Mouse (Mus musculus): ENCODE data around the gene Map4k2. TPM values are rescaled to one million over a fixed set of nuclear protein-coding genes. Genes with fewer than 3 reads are reported as not detected.

Map4k2 gene
- polyA plus RNA-seq, 1 experiment from 2014 or later: 12.5 TPM

GRCm38 (mm10) chr19:6321358-6321757 lies 19.6 kb upstream of the Map4k2 start:
- 49% methylated on average over 8 of the region's 8 CpGs for WGBS
- Histone ChIP-seq H3K9me3 (no peaks in the 10 kb centered on the region), H3K4me2 (no peak overlapping the region), H3K4me1 (peaks cover 24% of the 10 kb centered on the region), H3K9ac (peak overlapping the region; percentile 29; the same call in 1 of the 2 replicates), H3K27me3 (replicated peaks) (no peaks in the 10 kb centered on the region), H3K27ac (replicated peaks) (peak overlapping the region; percentile 38), H3K36me3 (peaks cover 69% of the 10 kb centered on the region), H3K4me3 (no peak overlapping the region)
- ATAC-seq (ENCODE audit: extremely low read depth, insufficient number of reproducible peaks, low FRiP score, low TSS enrichment): no peak

- H3K36me3 ChIP-seq: peaks cover 63% of the 10 kb centered on the region
- no peak overlapping the region for H3K4me2 ChIP-seq
- H3K9ac ChIP-seq: no peak overlapping the region
- no peak overlapping the region for H3K4me3 ChIP-seq
- no peaks in the 10 kb centered on the region for H3K9me3 ChIP-seq
- WGBS: 69% methylated on average over 33 of the region's 33 CpGs
- no peaks in the 10 kb centered on the region for H3K27me3 ChIP-seq (replicated peaks)
- H3K27ac ChIP-seq (replicated peaks): peak overlapping the region; percentile 38; the same call in 1 of the 2 replicates
- no peak for ATAC-seq (ENCODE audit: extremely low read depth, insufficient number of reproducible peaks, low FRiP score, low TSS enrichment)
- H3K4me1 ChIP-seq: peaks cover 17% of the 10 kb centered on the region
Observed at GRCm38 (mm10) chr19:6321786-6322621, 18.9 kb upstream of the Map4k2 start.

- H3K4me1 ChIP-seq: peaks cover 16% of the 10 kb centered on the region
- 74% methylated on average over 9 of the region's 9 CpGs for WGBS
Observed at GRCm38 (mm10) chr19:6324751-6325150, 16.2 kb upstream of the Map4k2 start.

GRCm38 (mm10) chr19:6331178-6331577 lies 9.8 kb upstream of the Map4k2 start:
- H3K9ac ChIP-seq: peak overlapping the region; percentile 78
- peak overlapping the region; percentile 60 for H3K4me2 ChIP-seq
- no peak for ATAC-seq (ENCODE audit: extremely low read depth, insufficient number of reproducible peaks, low FRiP score, low TSS enrichment)
- no peaks in the 10 kb centered on the region for H3K9me3 ChIP-seq
- H3K36me3 ChIP-seq: 0 out of 2 replicates have a peak, but pooled peaks cover 1% of the 10 kb centered on the region
- H3K27me3 ChIP-seq (replicated peaks): no peaks in the 10 kb centered on the region
- no peak overlapping the region for H3K27ac ChIP-seq (replicated peaks)
- H3K4me1 ChIP-seq: peaks cover 22% of the 10 kb centered on the region
- WGBS: 46% methylated on average over 5 of the region's 5 CpGs
- H3K4me3 ChIP-seq: peak overlapping the region; percentile 20; the same call in 1 of the 2 replicates

More at GRCm38 (mm10) chr19:6324751-6325150, 16.2 kb upstream of the Map4k2 start:
- H3K27me3 ChIP-seq (replicated peaks): no peaks in the 10 kb centered on the region
- no peak overlapping the region for H3K4me3 ChIP-seq
- no peak overlapping the region for H3K4me2 ChIP-seq
- no peak for ATAC-seq (ENCODE audit: extremely low read depth, insufficient number of reproducible peaks, low FRiP score, low TSS enrichment)
- peaks cover 38% of the 10 kb centered on the region for H3K36me3 ChIP-seq
- no peaks in the 10 kb centered on the region for H3K9me3 ChIP-seq
- no peak overlapping the region for H3K27ac ChIP-seq (replicated peaks)
- H3K9ac ChIP-seq: no peak overlapping the region

GRCm38 (mm10) chr19:6331719-6332516 lies 9.0 kb upstream of the Map4k2 start:
- no peak overlapping the region for H3K27ac ChIP-seq (replicated peaks)
- H3K27me3 ChIP-seq (replicated peaks): no peaks in the 10 kb centered on the region
- H3K4me2 ChIP-seq: peak overlapping the region; percentile 60
- no peak for ATAC-seq (ENCODE audit: extremely low read depth, insufficient number of reproducible peaks, low FRiP score, low TSS enrichment)
- peak overlapping the region; percentile 78 for H3K9ac ChIP-seq
- no peaks in the 10 kb centered on the region for H3K9me3 ChIP-seq
- H3K4me3 ChIP-seq: peak overlapping the region; percentile 20
- 20% methylated on average over 13 of the region's 13 CpGs for WGBS
- H3K36me3 ChIP-seq: peaks cover 4% of the 10 kb centered on the region
- H3K4me1 ChIP-seq: peaks cover 29% of the 10 kb centered on the region

- no peak for ATAC-seq (ENCODE audit: extremely low read depth, insufficient number of reproducible peaks, low FRiP score, low TSS enrichment)
- Histone ChIP-seq H3K36me3 (peaks cover 24% of the 10 kb centered on the region), H3K4me3 (peak overlapping the region; percentile 75), H3K4me2 (peak overlapping the region; percentile 84), H3K4me1 (peaks cover 35% of the 10 kb centered on the region), H3K27ac (replicated peaks) (peak overlapping the region; percentile 83), H3K9me3 (no peaks in the 10 kb centered on the region), H3K27me3 (replicated peaks) (no peaks in the 10 kb centered on the region), H3K9ac (peak overlapping the region; percentile 71)
- WGBS: 59% methylated on average over 9 of the region's 9 CpGs
Observed at GRCm38 (mm10) chr19:6333761-6334595, 7.0 kb upstream of the Map4k2 start.

- Histone ChIP-seq H3K4me1 (peaks cover 42% of the 10 kb centered on the region), H3K4me2 (peak within 1 kb of the TSS; percentile 84), H3K27me3 (replicated peaks) (no peaks in the 10 kb centered on the region), H3K4me3 (peak within 1 kb of the TSS; percentile 75), H3K9ac (peak within 1 kb of the TSS; percentile 90), H3K27ac (replicated peaks) (peak within 1 kb of the TSS; percentile 83), H3K9me3 (no peaks in the 10 kb centered on the region), H3K36me3 (peaks cover 33% of the 10 kb centered on the region)
- under 1% methylated on average over 42 of the region's 43 CpGs for WGBS
- ATAC-seq (ENCODE audit: extremely low read depth, insufficient number of reproducible peaks, low FRiP score, low TSS enrichment): peak; percentile 84
Observed at GRCm38 (mm10) chr19:6334673-6335457, 6.1 kb upstream of the Map4k2 start, which contains the start of gene Men1. Gene Men1, plus strand, starts transcription at chr19:6334979.

GRCm38 (mm10) chr19:6335458-6335827 lies 5.5 kb upstream of the Map4k2 start:
- 0 out of 2 replicates have a peak, but pooled peaks have one; percentile 26 for ATAC-seq (ENCODE audit: extremely low read depth, insufficient number of reproducible peaks, low FRiP score, low TSS enrichment)
- peaks cover 39% of the 10 kb centered on the region for H3K36me3 ChIP-seq
- H3K4me3 ChIP-seq: peak overlapping the region; percentile 75
- under 1% methylated on average over 25 of the region's 25 CpGs for WGBS
- H3K9ac ChIP-seq: peak overlapping the region; percentile 90
- H3K4me1 ChIP-seq: peaks cover 48% of the 10 kb centered on the region
- no peaks in the 10 kb centered on the region for H3K9me3 ChIP-seq
- peak overlapping the region; percentile 84 for H3K4me2 ChIP-seq
- no peaks in the 10 kb centered on the region for H3K27me3 ChIP-seq (replicated peaks)
- peak overlapping the region; percentile 64 for H3K27ac ChIP-seq (replicated peaks)

GRCm38 (mm10) chr19:6336920-6337319 lies 4.0 kb upstream of the Map4k2 start:
- H3K4me1 ChIP-seq: peaks cover 53% of the 10 kb centered on the region
- peak overlapping the region; percentile 75 for H3K4me3 ChIP-seq
- no peak for ATAC-seq (ENCODE audit: extremely low read depth, insufficient number of reproducible peaks, low FRiP score, low TSS enrichment)
- H3K9ac ChIP-seq: peak overlapping the region; percentile 90
- H3K36me3 ChIP-seq: peaks cover 39% of the 10 kb centered on the region
- no peaks in the 10 kb centered on the region for H3K9me3 ChIP-seq
- 98% methylated on average over 10 of the region's 10 CpGs for WGBS
- H3K27me3 ChIP-seq (replicated peaks): no peaks in the 10 kb centered on the region
- peak overlapping the region; percentile 84 for H3K4me2 ChIP-seq
- H3K27ac ChIP-seq (replicated peaks): no peak overlapping the region

GRCm38 (mm10) chr19:6338171-6338570 lies 2.8 kb upstream of the Map4k2 start:
- peaks cover 39% of the 10 kb centered on the region for H3K36me3 ChIP-seq
- H3K9ac ChIP-seq: no peak overlapping the region
- no peak for ATAC-seq (ENCODE audit: extremely low read depth, insufficient number of reproducible peaks, low FRiP score, low TSS enrichment)
- WGBS: 90% methylated on average over 7 of the region's 7 CpGs
- H3K4me3 ChIP-seq: no peak overlapping the region
- no peak overlapping the region for H3K27ac ChIP-seq (replicated peaks)
- H3K27me3 ChIP-seq (replicated peaks): no peaks in the 10 kb centered on the region
- H3K4me1 ChIP-seq: peaks cover 60% of the 10 kb centered on the region
- H3K9me3 ChIP-seq: no peaks in the 10 kb centered on the region
- no peak overlapping the region for H3K4me2 ChIP-seq
